In genomic region chr7:110941701-110942530, GRCm38 (mm10) we compare ENCODE assay signal across 8 mouse cellular contexts. TPM values are rescaled to one million over a fixed set of nuclear protein-coding genes. Genes with fewer than 3 reads are reported as not detected.
DNase-seq lines count a peak whose midpoint lies in the region; ATAC-seq and TF ChIP-seq lines count a peak whose summit lies in the region.

No protein-coding gene starts in this region.

- no peaks in the 10 kb centered on the region for H3K36me3 ChIP-seq in stomach, embryonic 16.5 days (ENCODE audit: control insufficient read depth, insufficient read depth, low read length)
- no peaks in the 10 kb centered on the region for H3K36me3 ChIP-seq in midbrain, embryonic 15.5 days (replicated peaks)
- H3K36me3 ChIP-seq in hindbrain, embryonic 11.5 days (ENCODE audit: control insufficient read depth, insufficient read depth, low read length), result no peaks in the 10 kb centered on the region

- no peaks in the 10 kb centered on the region for H3K9me3 ChIP-seq in stomach, embryonic 16.5 days (replicated peaks; ENCODE audit: control insufficient read depth, low read length)
- no peaks in the 10 kb centered on the region for H3K9me3 ChIP-seq in midbrain, embryonic 15.5 days
- H3K9me3 ChIP-seq in hindbrain, embryonic 11.5 days (ENCODE audit: control insufficient read depth, low read length), result no peaks in the 10 kb centered on the region

- H3K4me3 ChIP-seq in stomach, embryonic 16.5 days (replicated peaks; ENCODE audit: low read length), result no peak overlapping the region
- no peak overlapping the region for H3K4me3 ChIP-seq in midbrain, embryonic 15.5 days
- no peak overlapping the region for H3K4me3 ChIP-seq in hindbrain, embryonic 11.5 days (ENCODE audit: low read depth, low read length)

- peak; percentile 55 for DNase-seq in adrenal gland, postnatal 10 days
- DNase-seq in adrenal gland, postnatal 4 days (ENCODE audit: low spot score in 2 of 2), result no peak
- DNase-seq in brain, embryonic 14.5 days (ENCODE audit: low read depth), result peak; percentile 51
- peak; percentile 78 to 84 for DNase-seq in heart, adult 9 months (ENCODE audit: low spot score in 2 of 2)
- peak; percentile 69 for DNase-seq in kidney, postnatal 10 days
- no peak for DNase-seq in hindbrain, embryonic 11.5 days (ENCODE audit: low spot score)

- TF ChIP-seq POLR2A in brain, embryonic 14.5 days (IDR thresholded peaks at IDR 0.05; ENCODE audit: borderline replicate concordance, extremely low read depth, insufficient read depth, insufficient read length, poor library complexity, severe bottlenecking), result no peak

- H3K4me2 ChIP-seq in stomach, embryonic 16.5 days (ENCODE audit: low read depth, low read length), result no peak overlapping the region
- no peak overlapping the region for H3K4me2 ChIP-seq in midbrain, embryonic 15.5 days
- no peak overlapping the region for H3K4me2 ChIP-seq in hindbrain, embryonic 11.5 days (replicated peaks; ENCODE audit: low read depth, low read length)

- no peak for TF ChIP-seq CTCF in brain, embryonic 14.5 days (IDR thresholded peaks at IDR 0.05; ENCODE audit: borderline replicate concordance, extremely low read depth, insufficient read depth, insufficient read length)

- H3K9ac ChIP-seq in stomach, embryonic 16.5 days (ENCODE audit: low read length), result no peak overlapping the region
- no peak overlapping the region for H3K9ac ChIP-seq in midbrain, embryonic 15.5 days
- H3K9ac ChIP-seq in hindbrain, embryonic 11.5 days (ENCODE audit: low read depth, low read length), result no peak overlapping the region

- ATAC-seq in stomach, embryonic 16.5 days (ENCODE audit: insufficient read depth, low FRiP score), result 0 out of 2 replicates have a peak, but pooled peaks have one; percentile 33
- no peak for ATAC-seq in midbrain, embryonic 15.5 days (replicated peaks)
- no peak for ATAC-seq in hindbrain, embryonic 11.5 days (ENCODE audit: low FRiP score)

- H3K27me3 ChIP-seq in stomach, embryonic 16.5 days (ENCODE audit: control insufficient read depth, insufficient read depth, low read length), result no peaks in the 10 kb centered on the region
- no peaks in the 10 kb centered on the region for H3K27me3 ChIP-seq in midbrain, embryonic 15.5 days (replicated peaks)
- no peaks in the 10 kb centered on the region for H3K27me3 ChIP-seq in hindbrain, embryonic 11.5 days (ENCODE audit: control insufficient read depth, insufficient read depth, low read length)

- WGBS in stomach, embryonic 16.5 days, result 57% methylated on average over 6 of the region's 6 CpGs
- WGBS in midbrain, embryonic 15.5 days, result 62% methylated on average over 6 of the region's 6 CpGs
- WGBS in hindbrain, embryonic 11.5 days, result 66% methylated on average over 6 of the region's 6 CpGs

- peaks cover 9% of the 10 kb centered on the region for H3K4me1 ChIP-seq in stomach, embryonic 16.5 days (ENCODE audit: control insufficient read depth, insufficient read depth, low read length)
- H3K4me1 ChIP-seq in midbrain, embryonic 15.5 days, result no peaks in the 10 kb centered on the region
- H3K4me1 ChIP-seq in hindbrain, embryonic 11.5 days (replicated peaks; ENCODE audit: control insufficient read depth, insufficient read depth, low read length), result no peaks in the 10 kb centered on the region

- peak overlapping the region; percentile 37; the same call in 1 of the 2 replicates for H3K27ac ChIP-seq in stomach, embryonic 16.5 days (ENCODE audit: low read length)
- no peak overlapping the region for H3K27ac ChIP-seq in midbrain, embryonic 15.5 days
- H3K27ac ChIP-seq in hindbrain, embryonic 11.5 days (ENCODE audit: low read depth, low read length), result no peak overlapping the region

RNA-seq across cellular contexts. Expression of gene Mrvi1, which starts 40.3 kb away (rescaled TPM):
- 10 to 100 TPM; 13.6 to 13.9 TPM for total RNA-seq in adrenal gland, postnatal 10 days (2021)
- 10 to 100 TPM; 15.4 to 17.6 TPM for total RNA-seq in adrenal gland, postnatal 4 days (2021)
- 0.74 and 1.7 TPM in 2 replicates for polyA plus RNA-seq in brain, embryonic 14.5 days (2012; rRNA removed)
- 23.1 and 26.5 TPM in 2 replicates for polyA plus RNA-seq in stomach, embryonic 16.5 days (2015; fragmentation: Nextera tagmentation; extraction: Ambion mirVana)
- 0.59 and 0.60 TPM in 2 replicates for polyA plus RNA-seq in midbrain, embryonic 15.5 days (2015; fragmentation: Nextera tagmentation; extraction: Ambion mirVana)
- polyA plus RNA-seq in hindbrain, embryonic 11.5 days (2014; fragmentation: Nextera tagmentation; extraction: Ambion mirVana), result 1.4 and 1.7 TPM in 2 replicates

Comparison
In these comparisons a context has a peak if more than half of its experiments do, and no peak if none do; other contexts are left out.
1. DNase-seq: peak in adrenal gland, postnatal 10 days (single experiment), brain, embryonic 14.5 days (single experiment), heart, adult 9 months (2 of 2) and kidney, postnatal 10 days (single experiment); none in adrenal gland, postnatal 4 days (0 of 2) and hindbrain, embryonic 11.5 days (single experiment).